Mouse (Mus musculus) MEL (cell line): ENCODE data around the gene Zfyve9. TPM values are rescaled to one million over a fixed set of nuclear protein-coding genes. Genes with fewer than 3 reads are reported as not detected.

Experiments used
- DNase-seq: peaks from one replicate; pipeline ENCODE4 v3.0.0; 2011; ENCODE audit warnings: low read depth, low spot score
- H3K27ac ChIP-seq: 2 replicates; pipeline ENCODE4 v1.5.1; 2012; ENCODE audit warnings: low read depth, mild to moderate bottlenecking, control low read depth, low read length, moderate library complexity; ENCODE audit not compliant: control insufficient read depth
- H3K27me3 ChIP-seq, 2 experiments: fragments of 150-350 bp in 1 of 2; sonication (generic) in 1 of 2; 2 replicates each; pipeline ENCODE4 v1.6.1; 2012; ENCODE audit warnings: low read length in 2 of 2, mild to moderate bottlenecking in 2 of 2, improper control_type of control experiment in 1 of 2, moderate library complexity in 1 of 2; ENCODE audit not compliant: insufficient read depth in 2 of 2, control insufficient read depth in 1 of 2
- H3K36me3 ChIP-seq, 2 experiments: 2 replicates each; pipeline ENCODE4 v1.6.1; 2012 to 2014; ENCODE audit warnings: low read length in 2 of 2, improper control_type of control experiment in 1 of 2, inconsistent platforms in 1 of 2, mild to moderate bottlenecking in 1 of 2; ENCODE audit not compliant: insufficient read depth in 2 of 2, control insufficient read depth in 1 of 2
- H3K4me1 ChIP-seq, 2 experiments: fragments of 150-350 bp in 1 of 2; sonication (generic) in 1 of 2; 2 replicates each; pipeline ENCODE4 v1.6.1; 2012; ENCODE audit warnings: low read length in 2 of 2, improper control_type of control experiment in 1 of 2, mild to moderate bottlenecking in 1 of 2; ENCODE audit not compliant: insufficient read depth in 2 of 2, control insufficient read depth in 1 of 2
- H3K4me3 ChIP-seq, 2 experiments: fragments of 150-350 bp in 1 of 2; sonication (generic) in 1 of 2; 2 replicates each; pipeline ENCODE4 v1.5.1; 2012; ENCODE audit warnings: low read depth in 2 of 2, low read length in 2 of 2, mild to moderate bottlenecking in 2 of 2, moderate library complexity in 2 of 2, control low read depth in 1 of 2, improper control_type of control experiment in 1 of 2; ENCODE audit not compliant: control insufficient read depth in 1 of 2, insufficient read depth in 1 of 2
- H3K79me2 ChIP-seq: 2 replicates; pipeline ENCODE4 v1.6.1; 2012; ENCODE audit warnings: mild to moderate bottlenecking, low read length, moderate library complexity; ENCODE audit not compliant: control insufficient read depth, poor library complexity, insufficient read depth
- H3K9ac ChIP-seq: 2 replicates; pipeline ENCODE4 v1.6.1; 2012; ENCODE audit warnings: low read depth, mild to moderate bottlenecking, control low read depth, low read length, moderate library complexity; ENCODE audit not compliant: control insufficient read depth, poor library complexity, severe bottlenecking
- H3K9me3 ChIP-seq: fragments of 150-350 bp; sonication (generic); replicated peaks from 2 replicates; pipeline ENCODE4 v1.6.1; 2012; ENCODE audit warnings: mild to moderate bottlenecking, low read length, improper control_type of control experiment, moderate library complexity; ENCODE audit not compliant: insufficient read depth
- CHD1 ChIP-seq: IDR thresholded peaks from 2 replicates; pipeline ENCODE4 v1.6.1; 2012; ENCODE audit warnings: low read depth, mild to moderate bottlenecking, inconsistent platforms, low read length, improper control_type of control experiment
- CTCF ChIP-seq, 3 experiments: IDR thresholded peaks in 2 of 3; conservative IDR thresholded peaks in 1 of 3; 2 replicates each; pipeline ENCODE4 v1.5.1; 2011 to 2012; ENCODE audit warnings: low read length in 3 of 3, low read depth in 2 of 3, mild to moderate bottlenecking in 2 of 3, improper control_type of control experiment in 1 of 3, inconsistent platforms in 1 of 3, mixed read lengths in 1 of 3, moderate library complexity in 1 of 3; ENCODE audit not compliant: control insufficient read depth in 1 of 3, insufficient read depth in 1 of 3, poor library complexity in 1 of 3, severe bottlenecking in 1 of 3
- EP300 ChIP-seq, 2 experiments: IDR thresholded peaks; 2 replicates each; pipeline ENCODE4 v1.6.1; 2011; ENCODE audit warnings: improper control_type of control experiment in 2 of 2, low read length in 2 of 2, low read depth in 1 of 2, mild to moderate bottlenecking in 1 of 2
- GABPA ChIP-seq: IDR thresholded peaks from 2 replicates; pipeline ENCODE4 v1.6.1; 2012; ENCODE audit warnings: low read depth, mild to moderate bottlenecking, inconsistent platforms, low read length, improper control_type of control experiment, moderate library complexity
- GATA1 ChIP-seq: IDR thresholded peaks from 2 replicates; pipeline ENCODE4 v1.6.1; 2011; ENCODE audit warnings: low read depth, low read length, improper control_type of control experiment
- HCFC1 ChIP-seq: IDR thresholded peaks from 2 replicates; pipeline ENCODE4 v1.6.1; 2012; ENCODE audit warnings: low read depth, mild to moderate bottlenecking, inconsistent platforms, low read length, improper control_type of control experiment, moderate library complexity
- JUND ChIP-seq: IDR thresholded peaks from 2 replicates; pipeline ENCODE4 v1.6.1; 2011; ENCODE audit warnings: low read depth, mild to moderate bottlenecking, improper control_type of control experiment, low read length
- MAX ChIP-seq: IDR thresholded peaks from 2 replicates; pipeline ENCODE4 v1.6.1; 2011; ENCODE audit warnings: low read length, improper control_type of control experiment
- MAZ ChIP-seq: IDR thresholded peaks from 2 replicates; pipeline ENCODE4 v1.6.1; 2012; ENCODE audit warnings: low read depth, mild to moderate bottlenecking, inconsistent platforms, low read length, improper control_type of control experiment
- MEF2A ChIP-seq: IDR thresholded peaks from 2 replicates; pipeline ENCODE4 v1.6.1; 2014; ENCODE audit warnings: low read depth, mild to moderate bottlenecking, inconsistent platforms, low read length, improper control_type of control experiment; ENCODE audit not compliant: poor library complexity, insufficient replicate concordance, severe bottlenecking; ENCODE audit errors: extremely low read depth
- MXI1 ChIP-seq: IDR thresholded peaks from 2 replicates; pipeline ENCODE4 v1.6.1; 2011; ENCODE audit warnings: mild to moderate bottlenecking, low read depth, low read length, improper control_type of control experiment
- NELFE ChIP-seq: IDR thresholded peaks from 2 replicates; pipeline ENCODE4 v1.6.1; 2011; ENCODE audit warnings: low read depth, low read length, improper control_type of control experiment
- POLR2AphosphoS2 ChIP-seq: IDR thresholded peaks from 2 replicates; pipeline ENCODE4 v1.6.1; 2011; ENCODE audit warnings: low read length, improper control_type of control experiment
- TBP ChIP-seq: IDR thresholded peaks from 2 replicates; pipeline ENCODE4 v1.8.0; 2011; ENCODE audit warnings: low read depth, low read length, improper control_type of control experiment
- TCF12 ChIP-seq: IDR thresholded peaks from 2 replicates; pipeline ENCODE4 v1.6.1; 2014; ENCODE audit warnings: low read depth, mild to moderate bottlenecking, inconsistent platforms, low read length, improper control_type of control experiment, moderate library complexity
- UBTF ChIP-seq: IDR thresholded peaks from 2 replicates; pipeline ENCODE4 v1.6.1; 2012; ENCODE audit warnings: low read depth, mild to moderate bottlenecking, inconsistent platforms, low read length, improper control_type of control experiment, moderate library complexity, borderline replicate concordance; ENCODE audit not compliant: insufficient read depth
- USF1 ChIP-seq: IDR thresholded peaks from 2 replicates; pipeline ENCODE4 v1.6.1; 2014; ENCODE audit warnings: low read depth, mild to moderate bottlenecking, inconsistent platforms, low read length, improper control_type of control experiment, moderate library complexity
- ZNF384 ChIP-seq: IDR thresholded peaks from 2 replicates; pipeline ENCODE4 v1.6.1; 2012; ENCODE audit warnings: low read depth, mild to moderate bottlenecking, inconsistent platforms, low read length, improper control_type of control experiment
- polyA plus RNA-seq, 2 experiments: library from polyadenylated mRNA; stranded (reverse) in 1 of 2; unstranded in 1 of 2; fragments of >175 nt in 1 of 2; fragments of >200 nt in 1 of 2; gene quantifications; 2 replicates each; pipeline versions ENCODE4 v1.2.1 to v1.2.4; 2012; ENCODE audit warnings: low replicate concordance in 2 of 2, low read depth in 1 of 2; ENCODE audit not compliant: insufficient read length in 2 of 2, insufficient read depth in 1 of 2, missing spikeins in 1 of 2
- total RNA-seq: library from RNA; depleted of rRNA; stranded (reverse); fragments of 300-350 nt; gene quantifications from 2 replicates; pipeline ENCODE4 v1.2.3, GENCODE M21; 2012

Zfyve9 gene
- total and polyA plus RNA-seq, 3 experiments, result 0.14 TPM; not detected in 2

GRCm38 (mm10) chr4:108780864-108781205 lies 237 bp upstream of the Zfyve9 start:
- Histone ChIP-seq H3K4me1 (no peaks in the 10 kb centered on the region; a peak in 1 of 4 replicates), H3K9me3 (no peaks in the 10 kb centered on the region), H3K79me2 (no peaks in the 10 kb centered on the region), H3K9ac (no peak overlapping the region), H3K27ac (no peak overlapping the region), H3K27me3 (peaks cover 0 to 7% of the 10 kb centered on the region in 2 experiments; a peak in 2 of 4 replicates), H3K4me3 (no peak overlapping the region), H3K36me3 (no peaks in the 10 kb centered on the region)
- DNase-seq, result no peak
- TF ChIP-seq USF1, result no peak
- no peak for TF ChIP-seq JUND

- no peak for DNase-seq
- H3K9ac ChIP-seq, result no peak overlapping the region
- H3K36me3 ChIP-seq, result no peaks in the 10 kb centered on the region
- H3K4me1 ChIP-seq, result no peaks in the 10 kb centered on the region; a peak in 1 of 4 replicates
- no peaks in the 10 kb centered on the region for H3K9me3 ChIP-seq
- TF ChIP-seq UBTF, result no peak
- TF ChIP-seq EP300 (IDR thresholded peaks at IDR 0.05; ENCODE audit: low read depth in 1 of 2, low read length in 2 of 2), result no peak
- no peak for TF ChIP-seq TCF12
- no peak for TF ChIP-seq CHD1
- no peak for TF ChIP-seq POLR2AphosphoS2
- no peak for TF ChIP-seq USF1
- TF ChIP-seq MXI1, result no peak
- TF ChIP-seq NELFE, result no peak
- TF ChIP-seq GABPA, result no peak
- TF ChIP-seq TBP, result no peak
- TF ChIP-seq GATA1, result no peak
- TF ChIP-seq MEF2A, result no peak
- TF ChIP-seq CTCF (IDR thresholded peaks at IDR 0.05 in 2 of 3, conservative IDR thresholded peaks at IDR 0.05 in 1 of 3; ENCODE audit: control insufficient read depth in 1 of 3, insufficient read depth in 1 of 3, low read depth in 2 of 3, low read length in 3 of 3, poor library complexity in 1 of 3, severe bottlenecking in 1 of 3), result no peak
- TF ChIP-seq MAZ, result no peak
- TF ChIP-seq ZNF384, result no peak
- TF ChIP-seq MAX, result no peak
- no peak for TF ChIP-seq HCFC1
- peaks cover 0 to 9% of the 10 kb centered on the region in 2 experiments; a peak in 2 of 4 replicates for H3K27me3 ChIP-seq
- no peaks in the 10 kb centered on the region for H3K79me2 ChIP-seq
- no peak overlapping the region for H3K27ac ChIP-seq
- no peak overlapping the region for H3K4me3 ChIP-seq
Observed at GRCm38 (mm10) chr4:108779763-108780056, 888 bp downstream of the Zfyve9 start.
